Mouse (Mus musculus): ENCODE data around the gene Nup85. TPM values are rescaled to one million over a fixed set of nuclear protein-coding genes. Genes with fewer than 3 reads are reported as not detected.

Gene Nup85
- polyA plus RNA-seq, 1 experiment from 2014 or later, result 111 TPM

DNA sequence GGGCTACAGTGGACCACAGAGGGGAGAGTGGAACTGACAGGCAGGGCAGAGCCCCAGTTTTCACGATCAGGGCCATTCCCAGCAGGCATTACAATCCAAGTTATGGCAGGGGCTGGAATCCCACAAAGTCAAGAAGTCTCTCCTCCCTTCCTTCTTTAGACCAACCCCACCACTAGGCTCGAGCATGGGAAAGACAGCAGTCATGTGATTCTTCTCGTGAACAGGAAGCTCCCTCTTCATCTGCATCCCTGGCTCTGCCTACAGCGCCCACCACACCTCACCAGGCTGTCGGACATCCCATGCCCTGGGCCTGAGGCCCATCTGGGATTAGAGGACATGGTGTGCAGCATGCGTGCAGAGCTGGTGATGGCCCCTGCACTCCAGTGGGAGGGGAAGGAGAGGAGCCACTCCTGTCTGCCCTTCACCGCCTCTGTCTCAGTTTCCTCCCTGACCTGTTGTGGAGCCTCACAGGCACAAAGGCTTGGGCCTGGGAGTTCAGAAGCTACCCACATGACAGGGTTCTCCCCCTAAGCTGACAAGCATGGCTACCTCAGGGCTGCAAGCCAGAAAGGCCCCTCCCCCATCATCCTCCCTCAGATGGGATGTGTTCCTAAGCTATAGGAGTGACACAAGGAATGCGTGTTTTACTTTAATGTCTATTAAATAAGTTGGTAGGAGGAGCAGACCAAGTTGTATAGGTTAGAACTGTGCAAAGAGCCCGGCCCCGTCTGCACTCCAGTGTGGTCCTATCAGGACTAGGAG, 50.3 kb downstream of the Nup85 start:
- peak overlapping the region; percentile 62 for H3K9ac ChIP-seq
- H3K4me3 ChIP-seq, result no peak overlapping the region
- no peaks in the 10 kb centered on the region for H3K27me3 ChIP-seq (replicated peaks)
- ATAC-seq (ENCODE audit: extremely low read depth, insufficient number of reproducible peaks, low FRiP score, low TSS enrichment), result no peak
- H3K4me2 ChIP-seq, result 0 out of 2 replicates have a peak overlapping the region, but pooled peaks have one; percentile 85
- peak overlapping the region; percentile 64 for H3K27ac ChIP-seq (replicated peaks)
- no peaks in the 10 kb centered on the region for H3K9me3 ChIP-seq
- peaks cover 49% of the 10 kb centered on the region for H3K36me3 ChIP-seq
- 75% methylated on average over 10 of the region's 10 CpGs for WGBS
- H3K4me1 ChIP-seq, result peaks cover 47% of the 10 kb centered on the region

DNA sequence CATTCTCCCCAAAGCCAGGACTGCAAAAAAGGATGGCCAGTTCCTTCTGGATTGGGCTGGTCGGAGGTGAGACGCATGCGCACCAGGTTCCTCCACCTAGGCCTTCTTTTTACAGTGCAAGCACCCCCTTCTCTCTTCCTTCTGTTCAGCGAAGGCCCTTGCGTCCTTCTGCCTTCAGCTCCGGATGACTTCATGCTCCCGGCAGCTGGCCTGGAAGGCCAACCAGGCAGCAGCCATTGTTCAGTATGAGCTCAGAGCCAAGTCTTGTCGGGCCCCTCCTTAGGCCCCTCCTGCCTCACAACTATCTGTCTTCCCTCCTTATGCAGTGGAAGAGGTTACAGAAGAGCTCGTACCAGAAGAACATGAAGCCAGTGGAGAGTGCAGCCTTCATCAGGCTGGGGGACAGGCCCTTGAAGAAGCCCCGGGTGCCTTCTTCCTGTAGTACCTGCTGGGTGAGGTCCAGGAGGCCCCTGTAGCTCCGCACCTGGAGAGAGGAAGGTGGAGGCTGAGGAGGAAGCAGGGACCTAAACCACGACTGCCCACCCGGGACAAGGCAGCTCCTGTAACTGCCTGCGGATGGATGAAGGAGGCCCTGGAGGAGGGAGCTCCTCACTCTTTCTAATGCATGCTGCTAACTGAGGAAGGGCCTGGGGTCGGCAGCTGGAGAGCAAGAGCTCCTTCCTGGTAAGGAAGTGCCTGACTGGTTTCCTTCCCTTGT, 51.0 kb downstream of the Nup85 start:
- H3K27me3 ChIP-seq (replicated peaks), result no peaks in the 10 kb centered on the region
- 66% methylated on average over 15 of the region's 15 CpGs for WGBS
- no peak for ATAC-seq (ENCODE audit: extremely low read depth, insufficient number of reproducible peaks, low FRiP score, low TSS enrichment)
- no peaks in the 10 kb centered on the region for H3K9me3 ChIP-seq
- no peak overlapping the region for H3K4me2 ChIP-seq
- peak overlapping the region; percentile 62 for H3K9ac ChIP-seq
- 0 out of 2 replicates have a peak overlapping the region, but pooled peaks have one; percentile 6 for H3K4me3 ChIP-seq
- peaks cover 54% of the 10 kb centered on the region for H3K36me3 ChIP-seq
- H3K4me1 ChIP-seq, result peaks cover 47% of the 10 kb centered on the region
- H3K27ac ChIP-seq (replicated peaks), result peak overlapping the region; percentile 64

DNA sequence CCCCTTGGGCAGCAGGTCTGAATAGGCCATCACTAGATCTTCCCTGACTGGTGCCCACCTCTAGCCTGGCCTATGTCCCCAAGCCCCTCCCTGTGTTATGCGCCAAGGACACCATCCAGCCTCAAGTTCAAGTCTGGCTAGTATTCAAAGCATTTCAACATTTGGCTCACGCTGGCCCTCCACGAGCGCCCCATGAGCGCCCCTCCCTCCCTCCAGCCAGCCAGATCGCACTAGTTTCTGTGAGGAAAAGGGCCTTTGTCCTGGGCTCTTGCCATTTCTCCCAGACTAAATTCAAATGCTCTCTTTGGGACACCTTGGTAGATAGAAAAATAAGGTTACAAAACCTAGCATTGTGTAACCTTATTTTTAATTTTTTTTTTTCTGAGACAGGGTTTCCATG, 51.6 kb downstream of the Nup85 start:
- Histone ChIP-seq H3K27me3 (replicated peaks) (no peaks in the 10 kb centered on the region), H3K4me3 (no peak overlapping the region), H3K9ac (peak overlapping the region; percentile 62), H3K36me3 (peaks cover 60% of the 10 kb centered on the region), H3K27ac (replicated peaks) (peak overlapping the region; percentile 64; the same call in 1 of the 2 replicates), H3K4me1 (peaks cover 47% of the 10 kb centered on the region), H3K4me2 (no peak overlapping the region), H3K9me3 (no peaks in the 10 kb centered on the region)
- ATAC-seq (ENCODE audit: extremely low read depth, insufficient number of reproducible peaks, low FRiP score, low TSS enrichment), result no peak
- WGBS, result 91% methylated on average over 6 of the region's 6 CpGs

DNA sequence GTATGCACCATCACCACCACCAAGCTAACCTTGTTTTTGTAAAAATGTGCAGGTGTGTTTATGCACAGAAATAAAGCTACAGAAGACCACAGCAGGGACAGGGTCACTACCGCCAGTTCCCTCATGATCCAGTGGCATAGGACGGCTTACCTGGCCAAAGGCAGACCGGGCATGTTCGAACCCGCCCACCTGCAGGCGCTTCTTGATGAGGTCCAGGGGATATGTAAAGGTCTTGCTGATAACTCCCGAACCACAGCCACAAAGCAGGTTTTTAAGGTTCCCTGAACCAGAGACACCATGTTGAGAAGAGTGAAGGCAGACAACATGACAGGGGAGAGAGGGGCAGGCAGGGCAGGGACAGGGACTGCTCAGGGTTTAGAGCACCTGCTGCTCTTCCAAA, 52.1 kb downstream of the Nup85 start:
- no peak for ATAC-seq (ENCODE audit: extremely low read depth, insufficient number of reproducible peaks, low FRiP score, low TSS enrichment)
- peaks cover 65% of the 10 kb centered on the region for H3K36me3 ChIP-seq
- H3K4me1 ChIP-seq, result peaks cover 44% of the 10 kb centered on the region
- H3K27ac ChIP-seq (replicated peaks), result no peak overlapping the region
- H3K9ac ChIP-seq, result no peak overlapping the region
- no peak overlapping the region for H3K4me2 ChIP-seq
- WGBS, result 84% methylated on average over 7 of the region's 7 CpGs
- no peaks in the 10 kb centered on the region for H3K27me3 ChIP-seq (replicated peaks)
- no peaks in the 10 kb centered on the region for H3K9me3 ChIP-seq
- H3K4me3 ChIP-seq, result no peak overlapping the region

DNA sequence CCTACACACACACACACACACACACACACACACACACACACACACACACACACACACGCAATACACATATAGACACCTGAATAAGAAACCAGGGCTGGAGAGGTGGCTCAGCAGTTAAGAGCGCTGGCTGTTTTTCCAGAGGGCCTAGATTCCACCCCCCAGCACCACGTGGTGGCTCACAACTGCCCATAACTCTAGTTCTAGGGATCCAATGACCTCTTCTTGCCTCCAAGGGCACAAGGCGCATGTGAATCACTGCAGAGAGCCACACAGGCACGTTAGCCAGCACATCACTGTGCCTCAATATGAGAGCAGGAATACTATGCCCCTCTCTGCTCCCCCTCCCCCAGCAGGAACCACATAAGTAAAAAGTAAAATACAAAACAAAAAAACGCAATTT, 52.7 kb downstream of the Nup85 start:
- Histone ChIP-seq H3K4me1 (peaks cover 39% of the 10 kb centered on the region), H3K4me2 (no peak overlapping the region), H3K27ac (replicated peaks) (peak overlapping the region; percentile 9; the same call in 1 of the 2 replicates), H3K4me3 (no peak overlapping the region), H3K9ac (peak overlapping the region; percentile 59), H3K9me3 (no peaks in the 10 kb centered on the region), H3K27me3 (replicated peaks) (no peaks in the 10 kb centered on the region), H3K36me3 (peaks cover 69% of the 10 kb centered on the region)
- WGBS, result 70% methylated on average over 6 of the region's 6 CpGs
- no peak for ATAC-seq (ENCODE audit: extremely low read depth, insufficient number of reproducible peaks, low FRiP score, low TSS enrichment)

DNA sequence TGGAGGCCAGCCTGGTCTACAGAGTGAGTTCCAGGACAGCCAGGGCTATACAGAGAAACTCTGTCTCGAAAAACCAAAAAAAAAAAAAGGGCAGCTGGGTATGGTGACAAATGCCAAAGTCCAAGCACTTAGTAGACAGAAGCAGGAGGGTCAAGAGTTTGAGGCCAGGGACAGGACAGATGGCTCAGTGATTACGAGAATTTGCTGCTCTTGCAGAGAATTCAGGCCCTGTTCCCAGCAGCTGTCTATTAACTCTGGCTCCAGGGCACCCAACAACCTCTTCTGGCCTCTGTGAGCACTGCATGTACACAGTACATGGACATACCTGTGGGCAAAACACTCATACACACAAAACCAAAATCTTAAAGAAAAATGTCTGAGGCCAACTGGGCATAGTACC, 53.8 kb downstream of the Nup85 start:
- H3K27ac ChIP-seq (replicated peaks), result no peak overlapping the region
- no peaks in the 10 kb centered on the region for H3K9me3 ChIP-seq
- H3K4me2 ChIP-seq, result no peak overlapping the region
- H3K9ac ChIP-seq, result no peak overlapping the region
- peaks cover 80% of the 10 kb centered on the region for H3K36me3 ChIP-seq
- no peak for ATAC-seq (ENCODE audit: extremely low read depth, insufficient number of reproducible peaks, low FRiP score, low TSS enrichment)
- 81% methylated on average over 2 of the region's 2 CpGs for WGBS
- peaks cover 35% of the 10 kb centered on the region for H3K4me1 ChIP-seq
- H3K27me3 ChIP-seq (replicated peaks), result no peaks in the 10 kb centered on the region
- H3K4me3 ChIP-seq, result no peak overlapping the region

DNA sequence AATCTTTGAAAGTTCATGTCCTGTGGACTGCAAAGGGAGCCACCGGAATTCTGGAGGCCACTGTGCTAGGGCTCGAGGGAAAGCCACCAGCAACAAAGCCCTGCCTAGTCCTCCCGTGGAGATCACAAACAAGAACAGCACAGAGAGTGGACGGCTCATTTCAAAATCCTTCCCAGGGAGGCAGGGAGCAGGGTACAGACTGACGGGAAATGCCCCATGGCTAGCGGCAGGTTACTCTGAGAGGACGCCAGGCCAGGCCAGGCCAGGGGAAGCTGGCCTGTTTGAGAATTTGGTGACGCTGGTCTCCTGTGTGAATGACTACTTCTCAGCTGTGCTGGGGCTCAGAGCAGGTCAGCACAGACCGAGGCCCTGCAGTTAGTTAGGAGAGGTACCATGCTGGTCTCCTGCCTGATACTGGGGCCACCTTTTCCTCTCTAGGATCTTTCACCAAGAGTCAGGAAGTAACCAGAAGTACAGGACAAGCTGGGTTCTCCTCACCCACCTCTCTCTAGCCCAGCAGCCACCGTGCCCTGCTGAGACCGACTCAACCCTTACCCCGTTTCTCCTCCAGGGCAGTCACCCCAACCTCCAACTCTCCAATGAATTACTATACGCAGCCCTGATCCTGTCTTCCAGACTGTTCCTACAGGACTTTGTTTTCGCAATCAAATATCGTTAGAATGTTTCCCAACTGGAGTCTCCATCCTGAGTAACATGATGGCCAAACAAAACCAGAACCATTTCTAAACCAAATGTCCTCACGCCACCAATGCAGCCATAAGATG, 54.7 kb downstream of the Nup85 start:
- ATAC-seq (ENCODE audit: extremely low read depth, insufficient number of reproducible peaks, low FRiP score, low TSS enrichment), result no peak
- Histone ChIP-seq H3K4me2 (no peak overlapping the region), H3K27me3 (replicated peaks) (no peaks in the 10 kb centered on the region), H3K4me1 (peaks cover 26% of the 10 kb centered on the region), H3K27ac (replicated peaks) (no peak overlapping the region), H3K9me3 (no peaks in the 10 kb centered on the region), H3K4me3 (no peak overlapping the region), H3K36me3 (peaks cover 88% of the 10 kb centered on the region), H3K9ac (no peak overlapping the region)
- 85% methylated on average over 16 of the region's 16 CpGs for WGBS

DNA sequence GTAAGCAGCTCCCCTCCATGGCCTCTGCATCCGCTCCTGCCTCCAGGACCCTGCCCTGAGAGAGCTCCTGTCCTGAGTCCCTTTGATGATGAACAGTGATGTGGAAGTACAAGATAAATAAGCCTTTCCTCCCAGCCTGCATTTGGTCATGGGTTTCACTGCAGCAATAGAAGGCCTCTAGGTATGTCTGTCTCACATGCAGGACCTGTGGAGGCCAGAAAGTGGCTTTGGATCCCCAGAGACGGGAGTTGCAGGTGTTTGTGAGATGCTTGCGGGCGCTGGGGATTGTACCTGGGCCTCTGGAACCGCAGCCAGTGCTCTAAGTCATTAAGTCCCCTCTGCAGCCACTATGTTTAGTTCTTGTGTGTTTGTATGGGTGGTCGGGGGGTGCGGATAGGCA, 55.7 kb downstream of the Nup85 start:
- Histone ChIP-seq H3K9me3 (no peaks in the 10 kb centered on the region), H3K27me3 (replicated peaks) (no peaks in the 10 kb centered on the region), H3K36me3 (peaks cover 82% of the 10 kb centered on the region), H3K4me3 (no peak overlapping the region), H3K9ac (no peak overlapping the region), H3K27ac (replicated peaks) (no peak overlapping the region), H3K4me2 (no peak overlapping the region), H3K4me1 (peaks cover 17% of the 10 kb centered on the region)
- 86% methylated on average over 7 of the region's 7 CpGs for WGBS
- ATAC-seq (ENCODE audit: extremely low read depth, insufficient number of reproducible peaks, low FRiP score, low TSS enrichment), result no peak

DNA sequence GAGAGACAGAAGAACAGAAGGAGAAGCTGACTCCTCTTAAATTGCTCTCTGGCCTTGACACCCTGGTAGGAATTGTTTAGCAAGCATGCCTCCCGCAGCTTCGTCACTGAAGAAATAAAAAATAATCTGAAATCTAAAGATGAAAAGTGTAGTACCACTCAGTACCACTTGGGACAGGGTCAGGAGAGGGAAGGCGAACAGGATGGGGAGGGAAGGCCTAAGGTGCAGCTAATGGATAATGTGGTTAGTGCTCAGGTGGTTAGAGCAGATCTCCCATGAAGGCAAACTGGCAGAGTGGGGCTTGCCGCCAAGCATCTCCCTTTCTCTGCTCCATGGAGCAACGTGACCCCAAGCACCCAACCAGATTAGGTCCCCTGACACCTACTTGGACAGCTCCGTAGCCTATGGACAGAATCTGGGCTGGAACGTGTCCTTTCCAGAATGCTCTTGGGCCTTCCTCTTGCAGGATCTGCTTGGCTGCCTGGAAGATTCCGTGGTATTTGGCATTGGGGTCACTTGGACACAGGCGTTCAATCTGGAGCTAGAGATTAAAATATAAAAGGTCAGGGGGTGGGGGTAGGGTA, 59.3 kb downstream of the Nup85 start:
- no peak overlapping the region for H3K9ac ChIP-seq
- no peak overlapping the region for H3K4me2 ChIP-seq
- H3K36me3 ChIP-seq, result peaks cover 50% of the 10 kb centered on the region
- 73% methylated on average over 9 of the region's 9 CpGs for WGBS
- H3K9me3 ChIP-seq, result no peaks in the 10 kb centered on the region
- no peak for ATAC-seq (ENCODE audit: extremely low read depth, insufficient number of reproducible peaks, low FRiP score, low TSS enrichment)
- H3K27ac ChIP-seq (replicated peaks), result no peak overlapping the region
- H3K4me3 ChIP-seq, result no peak overlapping the region
- H3K4me1 ChIP-seq, result peaks cover 9% of the 10 kb centered on the region
- no peaks in the 10 kb centered on the region for H3K27me3 ChIP-seq (replicated peaks)

DNA sequence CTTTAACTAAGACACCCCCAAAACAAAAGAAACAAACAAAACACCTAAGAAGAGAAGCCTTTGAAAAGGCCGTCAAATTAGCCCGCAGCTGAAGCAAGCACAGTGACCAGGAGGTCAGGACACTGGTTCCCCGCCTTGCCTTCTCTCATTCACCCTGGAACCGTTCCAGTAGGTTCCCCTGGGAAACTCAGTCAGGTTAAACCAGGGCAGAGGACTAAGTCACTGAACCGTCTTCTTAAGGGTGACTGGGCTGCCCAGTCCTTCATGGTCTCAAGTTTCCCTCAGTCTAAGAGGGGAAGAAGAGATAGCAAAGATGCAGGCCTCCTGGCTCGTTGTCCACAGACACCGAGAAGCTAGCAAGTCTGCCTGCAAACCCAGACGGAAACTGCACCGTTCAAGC, 61.6 kb downstream of the Nup85 start:
- H3K4me3 ChIP-seq, result no peak overlapping the region
- WGBS, result 75% methylated on average over 9 of the region's 9 CpGs
- H3K4me2 ChIP-seq, result no peak overlapping the region
- no peak for ATAC-seq (ENCODE audit: extremely low read depth, insufficient number of reproducible peaks, low FRiP score, low TSS enrichment)
- H3K9ac ChIP-seq, result 0 out of 2 replicates have a peak overlapping the region, but pooled peaks have one; percentile 15
- H3K4me1 ChIP-seq, result peaks cover 9% of the 10 kb centered on the region
- no peaks in the 10 kb centered on the region for H3K9me3 ChIP-seq
- peaks cover 28% of the 10 kb centered on the region for H3K36me3 ChIP-seq
- H3K27ac ChIP-seq (replicated peaks), result no peak overlapping the region
- no peaks in the 10 kb centered on the region for H3K27me3 ChIP-seq (replicated peaks)

Measured in heart, embryonic 13.5 days (tissue).